Mouse (Mus musculus): Measurements from ENCODE around the gene Trio.

- TF ChIP-seq CTCF (IDR thresholded peaks at IDR 0.05; ENCODE audit: low read depth, low read length) (no peak), POLR2AphosphoS5 (IDR thresholded peaks at IDR 0.05; ENCODE audit: insufficient replicate concordance, low read depth, low read length) (no peak), GATA1 (IDR thresholded peaks at IDR 0.05; ENCODE audit: borderline replicate concordance, low read length) (no peak), GATA2 (IDR thresholded peaks at IDR 0.05; ENCODE audit: borderline replicate concordance, low read depth, low read length) (no peak)
Observed at GRCm38 (mm10) chr15:27772125-27772627, 253.5 kb downstream of the Trio start.

Measured in G1E (cell line).